8 mouse cellular contexts compared by ENCODE assay signal in the genomic region with DNA sequence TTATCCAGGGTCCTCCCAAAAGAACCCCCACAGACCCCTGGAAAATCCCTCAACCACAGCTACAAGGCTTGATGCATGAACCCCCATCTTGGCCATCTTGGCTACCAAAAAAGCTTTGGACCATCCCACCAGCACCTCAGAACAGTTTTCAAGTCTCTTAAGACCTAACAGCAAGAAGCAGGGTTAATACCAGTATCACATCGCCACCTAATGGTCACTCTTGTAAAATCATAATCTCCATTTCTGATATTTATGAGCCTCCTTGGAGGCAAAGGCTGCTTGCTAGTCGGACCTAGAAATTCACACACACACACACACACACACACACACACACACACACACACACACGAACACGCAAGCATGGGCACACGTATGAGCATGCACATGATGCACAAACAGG. TPM values are rescaled to one million over a fixed set of nuclear protein-coding genes. Genes with fewer than 3 reads are reported as not detected.
A peak's percentile ranks its signal among the peaks of the same experiment; 100 is the strongest.
DNase-seq lines count a peak whose midpoint lies in the region.
"Had no signal": no experiment of that assay in that cellular context is flagged by ENCODE, and none has a peak within 500 bp of the region (broad histone marks: within the 10 kb centered on the region; RNA-seq: fewer than 3 reads in every experiment).

No protein-coding gene starts in this region.

- DNase-seq in layer of hippocampus, adult 11-12 months (ENCODE audit: low spot score), result peak; percentile 48
- no peak for DNase-seq in layer of hippocampus, adult 8-10 months (ENCODE audit: low spot score in 2 of 2)
- peak; percentile 78 for DNase-seq in NIH3T3 (ENCODE audit: low read depth)
- DNase-seq in cerebellum, postnatal 10 days, result peak; percentile 53 to 85
- peak; percentile 1 to 10 for DNase-seq in kidney, postnatal 4 days
- peak; percentile 27 for DNase-seq in skeletal muscle tissue, adult 2 months (ENCODE audit: low read depth, low spot score)
- no peak for DNase-seq in thymus, postnatal 0 days (ENCODE audit: low spot score)

RNA-seq across cellular contexts. Expression of gene Pirt, which starts 40.1 kb away (rescaled TPM):
- total RNA-seq in layer of hippocampus, adult 8-10 months (2022), result 1 to 10 TPM; 1.8 to 3.4 (median 2.3) TPM
- not detected in 2 replicates for polyA plus RNA-seq in thymus, postnatal 0 days (2015; fragmentation: Nextera tagmentation; extraction: Ambion mirVana)
- polyA plus RNA-seq: limb, embryonic 11.5 days had no signal

Comparison
In these comparisons a context has a peak if more than half of its experiments do, and no peak if none do; other contexts are left out.
1. DNase-seq: peak in layer of hippocampus, adult 11-12 months (single experiment), NIH3T3 (single experiment), cerebellum, postnatal 10 days (2 of 2), kidney, postnatal 4 days (2 of 2) and skeletal muscle tissue, adult 2 months (single experiment); none in layer of hippocampus, adult 8-10 months (0 of 2) and thymus, postnatal 0 days (single experiment).